Mouse (Mus musculus): ENCODE measurements at regions not wholly inside any gene's neighbourhood (a gene's known extent, or its start where the extent isn't known, plus 50 kb on each side); places are given as distances from the start of the nearest gene placed in this dataset.

GRCm38 (mm10) chr4:54756441-54756840 lies 188.4 kb upstream of the Zfp462 start:
- TF ChIP-seq CTCF (IDR thresholded peaks at IDR 0.05; ENCODE audit: borderline replicate concordance, extremely low read depth, insufficient read depth, insufficient read length) (no peak), POLR2A (IDR thresholded peaks at IDR 0.05; ENCODE audit: borderline replicate concordance, extremely low read depth, insufficient read depth, insufficient read length, poor library complexity, severe bottlenecking) (no peak)

Data from brain, embryonic 14.5 days (tissue).